Mouse (Mus musculus) CH12F3 (cell line): Measurements from ENCODE around the gene Ttc24.

Experiments
- in situ Hi-C: fragments of 300-500 bp; cut with MboI; formaldehyde crosslinking; loops from 2 replicates; pipeline ENCODE4 v1.14.3; 2020; ENCODE audit warnings: low sequenced_read_pairs

Ttc24 gene

GRCm38 (mm10) chr3:88078204-88078603 lies at the start of gene Ttc24:
TSS of gene Ttc24 (minus strand) at chr3:88078304.
- in situ Hi-C loops: loop anchor here (10.0 kb wide), 1 partner anchor 63 kb away; no protein-coding TSS in a partner anchor

GRCm38 (mm10) chr3:88127636-88128035 lies 49.5 kb upstream of the Ttc24 start:
- in situ Hi-C loops: no loop called here

GRCm38 (mm10) chr3:88126181-88126580 lies 48.1 kb upstream of the Ttc24 start:
- in situ Hi-C loops: no loop called here

GRCm38 (mm10) chr3:88125195-88125594 lies 47.1 kb upstream of the Ttc24 start:
- in situ Hi-C loops: no loop called here

GRCm38 (mm10) chr3:88121164-88122131 lies 43.3 kb upstream of the Ttc24 start:
- in situ Hi-C loops: no loop called here

- in situ Hi-C loops: no loop called here
These were observed 42.1 kb upstream of the Ttc24 start for GRCm38 (mm10) chr3:88120117-88120651.

- in situ Hi-C loops: no loop called here
These were observed 36.3 kb upstream of the Ttc24 start for GRCm38 (mm10) chr3:88114396-88114795.

GRCm38 (mm10) chr3:88109126-88109525 lies 31.0 kb upstream of the Ttc24 start:
- in situ Hi-C loops: no loop called here

GRCm38 (mm10) chr3:88106126-88106525 lies 28.0 kb upstream of the Ttc24 start:
- in situ Hi-C loops: no loop called here

GRCm38 (mm10) chr3:88102611-88103010 lies 24.5 kb upstream of the Ttc24 start:
- in situ Hi-C loops: no loop called here

- in situ Hi-C loops: no loop called here
These were observed 24.1 kb upstream of the Ttc24 start for GRCm38 (mm10) chr3:88102196-88102595.

GRCm38 (mm10) chr3:88101736-88102135 lies 23.6 kb upstream of the Ttc24 start:
- in situ Hi-C loops: no loop called here

- in situ Hi-C loops: no loop called here
These were observed 22.1 kb upstream of the Ttc24 start for GRCm38 (mm10) chr3:88100251-88100650.

GRCm38 (mm10) chr3:88097666-88098065 lies 19.6 kb upstream of the Ttc24 start:
- in situ Hi-C loops: no loop called here

GRCm38 (mm10) chr3:88094126-88094525 lies 16.0 kb upstream of the Ttc24 start:
- in situ Hi-C loops: no loop called here

GRCm38 (mm10) chr3:88090616-88091015 lies 12.5 kb upstream of the Ttc24 start:
- in situ Hi-C loops: no loop called here

GRCm38 (mm10) chr3:88090106-88090505 lies 12.0 kb upstream of the Ttc24 start:
- in situ Hi-C loops: no loop called here

- in situ Hi-C loops: no loop called here
These were observed 9.6 kb upstream of the Ttc24 start for GRCm38 (mm10) chr3:88087688-88088087.

GRCm38 (mm10) chr3:88085459-88085858 lies 7.4 kb upstream of the Ttc24 start:
- in situ Hi-C loops: no loop called here

GRCm38 (mm10) chr3:88084001-88084400 lies 5.9 kb upstream of the Ttc24 start:
- in situ Hi-C loops: no loop called here

GRCm38 (mm10) chr3:88082663-88083062 lies 4.6 kb upstream of the Ttc24 start:
- in situ Hi-C loops: no loop called here

GRCm38 (mm10) chr3:88082224-88082618 lies 4.1 kb upstream of the Ttc24 start:
- in situ Hi-C loops: no loop called here
